Mouse (Mus musculus): ENCODE data around the gene Hrh3.

The Hrh3 gene

GRCm38 (mm10) chr2:180105441-180106190, 1.3 kb upstream of the Hrh3 start:
- DNase-seq: no peak

GRCm38 (mm10) chr2:180104659-180105377, 530 bp upstream of the Hrh3 start:
- no peak for DNase-seq

GRCm38 (mm10) chr2:180103151-180103977, 924 bp downstream of the Hrh3 start:
- DNase-seq: no peak

- no peak for DNase-seq
Measured at GRCm38 (mm10) chr2:180099529-180099928, 4.8 kb downstream of the Hrh3 start.

- DNase-seq: no peak
Measured at GRCm38 (mm10) chr2:180098167-180098566, 6.1 kb downstream of the Hrh3 start.

- no peak for DNase-seq
Measured at GRCm38 (mm10) chr2:180097585-180097984, 6.7 kb downstream of the Hrh3 start.

GRCm38 (mm10) chr2:180095711-180096110, 8.6 kb downstream of the Hrh3 start:
- DNase-seq: no peak

GRCm38 (mm10) chr2:180090285-180090684, 14.0 kb downstream of the Hrh3 start:
- DNase-seq: no peak

- DNase-seq: no peak
Measured at GRCm38 (mm10) chr2:180087472-180087871, 16.8 kb downstream of the Hrh3 start.

GRCm38 (mm10) chr2:180086637-180087027, 17.7 kb downstream of the Hrh3 start:
- no peak for DNase-seq

- DNase-seq: no peak
Measured at GRCm38 (mm10) chr2:180085926-180086636, 18.2 kb downstream of the Hrh3 start.

- DNase-seq: no peak
Measured at GRCm38 (mm10) chr2:180084565-180084964, 19.7 kb downstream of the Hrh3 start.

GRCm38 (mm10) chr2:180083063-180083462, 21.2 kb downstream of the Hrh3 start:
- no peak for DNase-seq

GRCm38 (mm10) chr2:180080680-180081079, 23.6 kb downstream of the Hrh3 start:
- peak; percentile 26 to 67 for DNase-seq

- no peak for DNase-seq
Measured at GRCm38 (mm10) chr2:180077622-180078021, 26.7 kb downstream of the Hrh3 start.

GRCm38 (mm10) chr2:180072886-180073285, 31.4 kb downstream of the Hrh3 start:
- DNase-seq: no peak

GRCm38 (mm10) chr2:180071671-180072070, 32.6 kb downstream of the Hrh3 start:
- no peak for DNase-seq

GRCm38 (mm10) chr2:180070481-180071453, 33.5 kb downstream of the Hrh3 start, which contains the start of gene Mtg2:
Gene Mtg2, plus strand, starts transcription at chr2:180070588.
- DNase-seq: peak; percentile 94 to 96

- no peak for DNase-seq
Measured at GRCm38 (mm10) chr2:180069770-180070480, 34.4 kb downstream of the Hrh3 start.

- DNase-seq: no peak
Measured at GRCm38 (mm10) chr2:180063338-180064131, 40.8 kb downstream of the Hrh3 start.

All from lung, adult 18-20 months (tissue).